Mouse (Mus musculus) small intestine, adult 2 months (tissue): ENCODE measurements around the gene Pitpnc1.

Source experiments
- CTCF ChIP-seq: fragments of 200-500 bp; IDR thresholded peaks from 2 replicates; pipeline ENCODE4 v1.5.1; 2012; ENCODE audit warnings: low read depth, mild to moderate bottlenecking, control low read depth, inconsistent platforms, low read length, moderate library complexity, mixed read lengths; ENCODE audit not compliant: insufficient replicate concordance, insufficient read length; ENCODE audit errors: extremely low read depth
- POLR2A ChIP-seq: fragments of 200-500 bp; IDR thresholded peaks from 2 replicates; pipeline ENCODE4 v1.6.1; 2012; ENCODE audit warnings: low read depth, mild to moderate bottlenecking, control low read depth, inconsistent platforms, low read length, moderate library complexity

- TF ChIP-seq POLR2A = no peak
- TF ChIP-seq CTCF = no peak
These were observed 13.8 kb upstream of the Pitpnc1 start for GRCm38 (mm10) chr11:107484341-107484740.
